Mouse (Mus musculus) midbrain, embryonic 11.5 days (tissue): ENCODE measurements at regions not wholly inside any gene's neighbourhood (a gene's known extent, or its start where the extent isn't known, plus 50 kb on each side); places are given as distances from the start of the nearest gene placed in this dataset.

Experiments used
- ATAC-seq: fragments of 200-750 bp; cut with Nextera tagmentation; 2 replicates; pipeline ENCODE4 v1.8.0; 2017; ENCODE audit warnings: moderate TSS enrichment, moderate library complexity; ENCODE audit not compliant: low FRiP score
- DNase-seq: peaks from one replicate; pipeline ENCODE4 v3.0.0; 2015; ENCODE audit warnings: low spot score; ENCODE audit errors: missing footprints
- H3K27ac ChIP-seq: fragments of 300-500 bp; sonication (generic); 2 replicates; pipeline ENCODE4 v1.5.1; 2014; ENCODE audit warnings: low read depth, low read length
- H3K27me3 ChIP-seq: fragments of 300-500 bp; sonication (generic); 2 replicates; pipeline ENCODE4 v1.6.1; 2014; ENCODE audit warnings: mild to moderate bottlenecking, low read length, moderate library complexity, mixed read lengths; ENCODE audit not compliant: control insufficient read depth, insufficient read depth
- H3K36me3 ChIP-seq: fragments of 300-500 bp; sonication (generic); 2 replicates; pipeline ENCODE4 v1.6.1; 2014; ENCODE audit warnings: mild to moderate bottlenecking, low read length, moderate library complexity, mixed read lengths; ENCODE audit not compliant: control insufficient read depth, insufficient read depth
- H3K4me1 ChIP-seq: fragments of 300-500 bp; sonication (generic); 2 replicates; pipeline ENCODE4 v1.6.1; 2014; ENCODE audit warnings: low read length; ENCODE audit not compliant: control insufficient read depth, insufficient read depth
- H3K4me2 ChIP-seq: fragments of 300-500 bp; sonication (generic); 2 replicates; pipeline ENCODE4 v1.6.1; 2014; ENCODE audit warnings: mild to moderate bottlenecking, moderate library complexity
- H3K4me3 ChIP-seq: fragments of 300-500 bp; sonication (generic); 2 replicates; pipeline ENCODE4 v1.5.1; 2014; ENCODE audit warnings: low read depth, low read length
- H3K9ac ChIP-seq: fragments of 300-500 bp; sonication (generic); 2 replicates; pipeline ENCODE4 v1.6.1; 2014; ENCODE audit warnings: low read length
- H3K9me3 ChIP-seq: fragments of 300-500 bp; sonication (generic); 2 replicates; pipeline ENCODE4 v1.6.1; 2016; ENCODE audit warnings: low read length; ENCODE audit not compliant: control insufficient read depth
- WGBS: fragments of 180-500 bp; shearing (Covaris S2); extraction: QIAGEN DNeasy Blood & Tissue Kit; methylation state at CpG from one replicate; pipeline ENCODE4 v1.1.7; 2014; 5-methylcytosine and 5-hydroxymethylcytosine counted together

DNA sequence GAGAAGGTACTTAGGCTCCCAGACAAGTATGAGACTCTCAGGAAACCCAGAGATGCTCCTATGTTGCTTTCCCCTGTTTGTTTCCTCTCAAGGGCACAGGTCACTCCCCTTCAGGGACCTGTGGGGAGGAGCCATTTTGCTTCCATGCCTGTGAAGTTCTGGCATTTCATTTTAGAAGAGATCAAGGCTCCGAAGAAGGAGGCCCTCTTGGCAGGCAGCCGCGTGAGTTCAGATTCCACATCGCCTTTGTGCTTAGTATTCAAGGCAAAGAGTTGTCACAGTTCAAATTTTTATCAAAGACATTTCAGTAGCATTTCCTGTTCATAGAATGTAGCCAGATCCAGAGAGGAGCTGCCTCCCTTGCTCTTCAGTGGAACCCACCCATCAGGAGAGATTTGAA is 189.8 kb upstream of the Pik3r1 start:
- Histone ChIP-seq H3K27ac (no peak overlapping the region), H3K9ac (no peak overlapping the region), H3K9me3 (no peaks in the 10 kb centered on the region), H3K4me2 (no peak overlapping the region), H3K4me1 (no peaks in the 10 kb centered on the region), H3K27me3 (no peaks in the 10 kb centered on the region), H3K4me3 (no peak overlapping the region), H3K36me3 (no peaks in the 10 kb centered on the region)
- no peak for ATAC-seq
- DNase-seq, result no peak
- 89% methylated on average over 4 of the region's 4 CpGs for WGBS

DNA sequence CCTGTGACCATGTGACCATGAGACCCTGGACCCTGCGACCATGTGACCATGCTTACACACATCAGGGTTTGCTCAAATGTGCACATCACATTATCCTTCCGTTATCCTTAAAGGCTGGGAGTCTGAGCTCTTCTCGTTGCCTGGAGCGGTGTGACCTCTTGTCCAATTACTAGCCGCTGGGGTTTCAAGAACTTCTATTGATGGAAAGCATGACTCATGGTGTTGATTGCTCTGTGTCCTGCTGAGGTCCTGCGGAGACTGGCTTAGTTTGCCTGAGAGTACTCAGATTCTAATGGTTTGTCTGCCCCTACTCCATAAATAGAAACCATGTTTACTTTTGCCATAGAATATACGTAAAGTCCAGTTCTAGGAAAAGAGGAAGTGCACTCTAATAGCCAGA is 197.5 kb upstream of the Pik3r1 start:
- WGBS, result 80% methylated on average over 7 of the region's 7 CpGs
- ATAC-seq, result no peak
- no peak overlapping the region for H3K4me3 ChIP-seq

DNA sequence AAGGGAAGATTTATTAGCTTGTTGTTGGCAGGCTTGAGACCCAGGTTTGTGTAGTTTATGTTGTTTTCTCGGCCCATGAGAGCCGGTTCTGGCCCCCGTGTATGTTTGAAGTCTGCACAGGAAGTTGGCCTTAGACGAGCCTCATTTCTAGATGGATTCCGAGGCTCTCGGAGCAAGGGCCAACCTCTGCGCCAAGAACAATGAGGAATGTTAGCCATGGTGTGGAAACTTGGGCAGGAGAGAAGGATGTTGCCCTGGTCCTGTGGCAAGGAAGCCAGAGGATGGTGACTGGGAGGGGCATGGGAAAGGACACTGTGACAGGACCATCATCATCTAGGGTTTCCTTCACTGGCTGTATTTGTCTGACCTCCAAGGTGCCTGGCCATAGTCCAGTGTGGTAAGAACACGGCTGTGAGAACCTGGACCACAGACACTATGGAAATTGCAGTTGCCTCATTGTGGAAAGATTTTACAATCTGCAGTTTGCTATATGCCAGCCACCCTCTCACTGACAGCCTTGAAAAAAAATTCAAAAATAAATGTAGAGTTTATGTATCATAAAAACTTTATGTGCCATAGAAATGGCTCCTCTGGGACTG is 198.9 kb upstream of the Pik3r1 start:
- Histone ChIP-seq H3K4me1 (no peaks in the 10 kb centered on the region), H3K9me3 (no peaks in the 10 kb centered on the region), H3K27ac (no peak overlapping the region), H3K4me3 (no peak overlapping the region), H3K4me2 (no peak overlapping the region), H3K36me3 (no peaks in the 10 kb centered on the region), H3K27me3 (no peaks in the 10 kb centered on the region), H3K9ac (no peak overlapping the region)
- DNase-seq, result no peak
- ATAC-seq, result no peak
- 94% methylated on average over 8 of the region's 8 CpGs for WGBS

More for the DNA sequence above, 197.5 kb upstream of the Pik3r1 start:
- no peak overlapping the region for H3K4me2 ChIP-seq
- H3K4me1 ChIP-seq, result no peaks in the 10 kb centered on the region
- H3K36me3 ChIP-seq, result no peaks in the 10 kb centered on the region
- no peak overlapping the region for H3K9ac ChIP-seq
- no peak for DNase-seq
- H3K27ac ChIP-seq, result no peak overlapping the region
- no peaks in the 10 kb centered on the region for H3K27me3 ChIP-seq
- H3K9me3 ChIP-seq, result no peaks in the 10 kb centered on the region

DNA sequence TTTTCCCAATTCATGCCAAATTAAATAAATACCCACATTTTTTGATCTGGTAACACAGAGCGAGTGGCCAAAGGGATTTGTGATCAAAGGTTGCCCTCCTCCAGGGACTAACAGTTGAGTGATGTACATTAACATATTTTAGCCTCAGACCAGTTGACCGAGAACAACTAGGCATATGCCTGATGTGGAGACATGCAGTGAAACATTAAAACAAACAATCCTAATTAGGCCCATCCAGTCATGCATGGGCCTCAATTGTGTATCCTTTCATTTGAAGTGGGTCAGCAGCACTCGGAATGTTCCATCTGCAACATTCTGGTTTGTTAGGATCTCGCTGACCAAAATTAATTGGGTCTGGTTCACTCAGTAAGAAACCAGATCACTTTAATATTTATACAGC is 199.4 kb upstream of the Pik3r1 start:
- Histone ChIP-seq H3K9me3 (no peaks in the 10 kb centered on the region), H3K9ac (no peak overlapping the region), H3K27ac (no peak overlapping the region), H3K36me3 (no peaks in the 10 kb centered on the region), H3K27me3 (no peaks in the 10 kb centered on the region), H3K4me1 (no peaks in the 10 kb centered on the region), H3K4me2 (no peak overlapping the region), H3K4me3 (no peak overlapping the region)
- 79% methylated on average over 4 of the region's 4 CpGs for WGBS
- no peak for ATAC-seq
- no peak for DNase-seq

DNA sequence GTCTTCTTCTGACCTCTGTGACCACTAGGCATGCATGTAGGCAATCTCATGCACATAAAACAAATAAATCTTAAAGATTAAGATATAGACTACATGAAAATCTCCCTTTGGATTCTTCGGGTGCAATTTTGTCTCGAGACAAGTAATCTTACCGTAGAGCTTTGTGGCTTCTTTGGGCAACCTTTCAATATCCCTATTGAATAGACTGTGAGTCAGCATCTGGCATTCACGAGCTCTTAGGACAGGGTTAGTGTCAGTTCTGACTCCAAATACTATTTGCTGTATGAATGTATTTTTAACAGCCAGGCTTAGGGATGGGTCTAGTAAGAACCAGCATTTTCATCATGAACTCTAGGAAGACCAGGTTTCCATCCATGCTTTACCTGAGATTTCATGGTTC is 208.7 kb upstream of the Pik3r1 start:
- 95% methylated on average over 4 of the region's 4 CpGs for WGBS
- H3K4me1 ChIP-seq, result no peaks in the 10 kb centered on the region
- no peaks in the 10 kb centered on the region for H3K9me3 ChIP-seq
- H3K27me3 ChIP-seq, result no peaks in the 10 kb centered on the region
- no peak overlapping the region for H3K27ac ChIP-seq
- H3K36me3 ChIP-seq, result no peaks in the 10 kb centered on the region
- no peak for ATAC-seq
- no peak overlapping the region for H3K4me2 ChIP-seq
- no peak for DNase-seq
- no peak overlapping the region for H3K4me3 ChIP-seq
- no peak overlapping the region for H3K9ac ChIP-seq

DNA sequence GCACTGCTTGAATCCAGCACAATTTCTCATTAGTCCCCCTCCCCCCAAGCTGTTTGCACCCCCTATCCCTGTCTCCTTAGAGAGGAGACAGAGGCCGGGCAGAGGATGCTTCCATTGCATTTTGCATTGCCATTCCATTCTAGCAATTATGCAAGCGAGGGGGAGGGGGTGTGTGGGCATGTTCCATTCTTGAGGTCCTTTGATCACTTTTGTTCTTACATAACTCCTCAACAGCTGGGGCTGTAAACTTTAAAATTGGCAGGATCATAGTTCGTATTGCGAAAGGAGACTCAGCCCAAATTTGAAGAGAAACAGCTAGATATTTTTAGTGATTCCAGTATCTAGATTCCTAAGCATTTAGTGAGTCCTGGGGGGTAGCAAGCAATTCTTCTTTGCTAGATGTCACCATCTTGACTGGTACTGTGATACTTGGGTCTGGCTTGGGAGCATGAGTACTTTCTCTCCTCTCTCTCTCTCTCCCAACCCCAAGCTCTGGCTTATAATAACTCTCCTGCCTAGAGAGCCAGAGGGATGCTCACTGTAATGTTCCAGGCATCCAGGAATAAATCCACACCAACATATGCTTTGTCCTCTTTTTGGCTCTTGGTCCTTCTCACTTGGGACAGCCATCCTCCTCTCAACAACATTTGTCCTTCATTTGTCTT is 212.3 kb upstream of the Pik3r1 start:
- no peak overlapping the region for H3K4me2 ChIP-seq

DNA sequence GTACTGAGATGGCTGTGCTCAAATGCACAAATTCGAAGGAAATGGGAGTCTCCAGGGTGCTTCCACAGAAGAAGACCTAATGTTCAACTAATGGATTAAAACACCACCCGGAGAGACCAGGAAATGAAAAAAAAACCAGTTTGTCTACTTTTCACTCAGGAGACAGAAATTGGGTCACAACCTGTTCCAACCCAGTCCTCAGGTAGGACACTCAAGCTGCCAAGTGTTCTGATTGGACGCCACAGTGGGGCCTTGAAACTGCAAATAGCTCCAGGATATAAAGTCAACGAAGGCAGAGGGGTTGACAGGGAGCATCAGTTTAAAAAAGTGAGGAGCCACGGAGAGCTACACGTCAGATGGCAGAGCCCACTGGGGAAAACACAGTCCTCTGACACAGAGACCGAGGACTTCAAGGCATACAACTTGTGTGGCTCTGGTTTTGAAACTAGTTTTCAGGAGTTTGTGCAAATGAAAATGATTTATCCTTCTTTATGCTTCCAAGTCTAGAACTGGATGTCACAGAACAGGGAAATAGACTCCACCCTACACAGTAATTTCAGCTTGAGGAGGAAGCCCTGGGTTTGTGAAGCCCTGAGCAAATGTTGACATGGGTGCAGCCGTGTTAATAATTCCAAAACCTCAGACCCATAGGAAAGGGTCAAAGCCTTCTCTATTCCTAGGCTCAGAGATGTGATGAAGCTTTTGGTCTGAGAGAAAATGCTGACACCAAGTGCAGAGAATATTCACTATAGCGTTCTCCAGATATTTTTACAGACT is 220.8 kb upstream of the Pik3r1 start:
- H3K27ac ChIP-seq, result no peak overlapping the region
- no peak overlapping the region for H3K4me3 ChIP-seq
- ATAC-seq (no peak), DNase-seq (no peak)
- no peaks in the 10 kb centered on the region for H3K27me3 ChIP-seq
- no peaks in the 10 kb centered on the region for H3K9me3 ChIP-seq
- H3K4me1 ChIP-seq, result no peaks in the 10 kb centered on the region
- WGBS, result 83% methylated on average over 9 of the region's 9 CpGs
- no peak overlapping the region for H3K9ac ChIP-seq
- no peak overlapping the region for H3K4me2 ChIP-seq
- H3K36me3 ChIP-seq, result no peaks in the 10 kb centered on the region

More for the DNA sequence above, 212.3 kb upstream of the Pik3r1 start:
- H3K9ac ChIP-seq, result no peak overlapping the region
- H3K9me3 ChIP-seq, result no peaks in the 10 kb centered on the region; the same call in 1 of the 2 replicates
- H3K4me3 ChIP-seq, result no peak overlapping the region
- WGBS, result 82% methylated on average over 4 of the region's 4 CpGs
- ATAC-seq, result no peak
- H3K27ac ChIP-seq, result no peak overlapping the region
- H3K4me1 ChIP-seq, result no peaks in the 10 kb centered on the region
- DNase-seq, result no peak
- H3K27me3 ChIP-seq, result no peaks in the 10 kb centered on the region
- H3K36me3 ChIP-seq, result no peaks in the 10 kb centered on the region

DNA sequence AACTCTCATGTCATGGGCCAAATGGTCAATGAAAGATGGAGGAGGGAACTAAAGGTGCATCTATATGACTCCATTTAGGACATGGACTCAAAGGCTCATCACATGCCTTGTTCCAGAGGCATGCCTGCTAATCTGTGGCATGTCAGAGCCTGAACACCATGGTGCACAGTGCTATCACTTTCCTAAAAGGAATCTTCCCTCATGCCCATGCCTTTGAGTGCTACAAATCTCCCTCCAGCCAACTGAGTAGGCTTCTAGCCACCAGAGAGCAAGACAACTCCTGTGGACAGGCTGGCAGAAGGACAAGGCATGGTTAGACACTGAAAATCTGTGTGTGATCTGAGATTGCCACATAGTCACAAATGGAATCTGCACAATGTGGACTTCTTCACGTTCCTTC is 223.7 kb upstream of the Pik3r1 start:
- Histone ChIP-seq H3K36me3 (no peaks in the 10 kb centered on the region), H3K27me3 (no peaks in the 10 kb centered on the region), H3K4me3 (no peak overlapping the region), H3K9me3 (no peaks in the 10 kb centered on the region), H3K27ac (no peak overlapping the region), H3K4me1 (no peaks in the 10 kb centered on the region), H3K9ac (no peak overlapping the region), H3K4me2 (no peak overlapping the region)
- DNase-seq, result no peak
- 81% methylated on average over 1 of the region's 1 CpGs for WGBS
- ATAC-seq, result no peak

DNA sequence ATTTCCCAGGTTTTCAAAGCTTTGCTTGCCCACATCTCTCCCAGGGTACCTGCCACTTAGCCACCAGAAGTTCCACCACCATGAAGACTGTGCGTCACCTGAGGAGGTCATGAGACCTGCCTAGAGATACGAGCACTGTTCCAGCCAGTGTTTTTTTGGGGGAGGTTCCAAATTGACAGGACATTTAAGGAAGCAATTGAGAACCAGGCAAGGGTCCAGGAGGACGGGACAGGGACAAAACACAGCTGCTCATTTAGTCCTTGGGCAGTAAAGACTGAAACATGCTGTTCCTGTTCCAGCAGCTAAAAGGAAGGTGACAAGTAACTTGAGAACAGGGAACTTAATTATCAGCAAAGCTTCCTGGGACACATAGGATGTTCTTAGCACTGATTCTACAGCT is 226.8 kb upstream of the Pik3r1 start:
- ATAC-seq (no peak), DNase-seq (no peak)
- no peak overlapping the region for H3K4me2 ChIP-seq
- no peaks in the 10 kb centered on the region for H3K9me3 ChIP-seq
- H3K4me3 ChIP-seq, result no peak overlapping the region
- H3K9ac ChIP-seq, result no peak overlapping the region
- H3K27ac ChIP-seq, result no peak overlapping the region
- 80% methylated on average over 3 of the region's 3 CpGs for WGBS
- H3K36me3 ChIP-seq, result no peaks in the 10 kb centered on the region
- H3K27me3 ChIP-seq, result no peaks in the 10 kb centered on the region
- no peaks in the 10 kb centered on the region for H3K4me1 ChIP-seq
